Mouse (Mus musculus): ENCODE data around the gene Gltpd2.
A peak's percentile ranks its signal among the peaks of the same experiment; 100 is the strongest.
"Not testable (repeated sequence)": the region's sequence is repeated elsewhere in the genome, so short reads cannot be mapped to it uniquely, and the experiment has no call there.

Gene Gltpd2

GRCm38 (mm10) chr11:70518923-70519322 lies at the start of gene Gltpd2:
TSS of gene Gltpd2 (plus strand) at chr11:70519196.
- no peak for DNase-seq (ENCODE audit: low spot score)

DNA sequence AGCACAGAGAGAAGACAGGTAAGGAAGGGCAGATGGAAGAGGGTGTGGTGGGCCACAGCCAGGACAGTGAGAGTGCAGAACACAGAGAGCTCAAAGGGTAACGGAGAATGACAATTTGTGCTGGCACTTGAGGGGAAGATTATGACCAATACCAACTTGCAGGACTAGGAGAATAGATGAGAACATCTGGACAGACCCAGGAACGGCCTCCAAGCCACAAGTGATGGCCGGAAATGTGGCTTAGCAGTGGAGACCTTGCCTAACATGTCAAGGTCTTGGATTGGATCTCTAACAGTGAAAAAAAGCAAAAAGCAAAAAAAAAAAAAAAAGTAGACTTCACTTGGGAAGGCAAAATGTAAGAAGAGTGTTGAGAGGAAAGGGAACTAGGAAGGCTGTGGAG lies 49.2 kb upstream of the Gltpd2 start:
- DNase-seq (ENCODE audit: low spot score) = no peak

- no peak for DNase-seq (ENCODE audit: low spot score)
These were observed 46.3 kb upstream of the Gltpd2 start for GRCm38 (mm10) chr11:70472716-70473115.

DNA sequence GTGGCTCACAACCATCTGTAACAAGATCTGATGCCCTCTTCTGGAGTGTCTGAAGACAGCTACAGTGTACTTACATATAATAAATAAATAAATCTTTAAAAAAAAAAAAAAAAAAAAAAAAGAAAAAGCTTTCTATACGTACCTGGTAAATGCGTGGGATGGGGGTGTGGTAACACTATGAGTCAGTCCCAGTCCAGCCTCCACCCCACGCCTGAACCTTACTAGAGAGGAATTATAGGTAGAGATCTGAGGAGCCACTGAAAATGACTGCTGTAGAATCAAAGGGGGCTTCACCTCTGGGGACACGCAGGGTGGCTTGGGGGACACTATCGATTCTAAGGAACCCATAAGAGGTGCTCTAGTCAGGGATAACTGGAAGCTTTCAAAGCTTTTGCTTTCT lies 45.7 kb upstream of the Gltpd2 start:
- not testable (repeated sequence) for DNase-seq (ENCODE audit: low spot score)

DNA sequence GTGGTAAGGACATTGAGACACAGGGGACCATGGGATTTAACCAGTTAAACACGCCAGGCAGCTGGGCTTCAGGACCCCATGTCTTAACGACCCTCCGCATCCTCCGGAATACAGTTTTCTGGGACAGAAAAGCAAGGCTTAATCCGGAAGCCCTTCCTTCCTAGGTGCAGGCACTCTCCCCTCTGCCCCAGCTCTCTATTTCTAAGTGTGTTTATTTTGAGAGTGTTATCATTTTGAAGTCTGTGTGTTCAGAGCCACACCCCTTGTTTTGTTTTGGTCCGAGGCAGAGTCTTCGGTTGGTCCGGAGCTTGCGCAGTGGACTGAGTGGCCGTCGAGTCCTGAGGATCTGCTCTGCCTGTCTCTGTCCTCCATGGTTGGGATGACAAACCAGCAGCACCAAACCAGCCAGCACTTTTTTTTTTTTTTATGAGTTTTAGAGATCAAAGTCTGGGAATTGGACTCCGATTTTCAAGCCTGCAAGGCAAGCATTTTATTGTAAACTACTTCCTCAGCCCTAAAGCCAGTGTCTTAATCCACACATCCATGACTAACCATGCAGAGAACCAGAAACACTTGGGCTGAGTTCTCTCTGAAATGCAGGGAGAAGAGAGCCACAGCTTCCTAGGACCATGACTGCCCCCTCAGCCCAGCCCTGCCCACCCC lies 44.0 kb upstream of the Gltpd2 start:
- no peak for DNase-seq (ENCODE audit: low spot score)

GRCm38 (mm10) chr11:70485498-70485897 lies 33.5 kb upstream of the Gltpd2 start:
- DNase-seq (ENCODE audit: low spot score) = no peak

DNA sequence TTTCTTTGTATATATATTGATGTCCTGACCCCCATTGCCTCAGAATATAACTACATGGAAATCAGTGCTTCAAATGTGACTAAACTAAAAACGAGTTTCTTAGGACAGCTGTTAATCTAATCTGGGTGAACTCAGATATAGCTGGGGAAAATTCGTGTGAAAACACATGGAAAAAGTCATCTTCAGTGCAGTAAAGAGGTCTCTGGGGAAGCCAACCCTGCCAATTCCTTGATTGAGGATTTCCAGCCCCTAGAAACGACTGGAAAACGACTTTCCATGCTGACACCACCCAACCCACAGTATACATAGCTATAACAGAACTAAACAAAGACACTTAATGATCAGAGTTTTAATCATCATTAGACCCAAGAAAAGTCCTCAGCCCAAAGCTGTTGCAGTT lies 31.2 kb upstream of the Gltpd2 start:
- DNase-seq (ENCODE audit: low spot score) = no peak

DNA sequence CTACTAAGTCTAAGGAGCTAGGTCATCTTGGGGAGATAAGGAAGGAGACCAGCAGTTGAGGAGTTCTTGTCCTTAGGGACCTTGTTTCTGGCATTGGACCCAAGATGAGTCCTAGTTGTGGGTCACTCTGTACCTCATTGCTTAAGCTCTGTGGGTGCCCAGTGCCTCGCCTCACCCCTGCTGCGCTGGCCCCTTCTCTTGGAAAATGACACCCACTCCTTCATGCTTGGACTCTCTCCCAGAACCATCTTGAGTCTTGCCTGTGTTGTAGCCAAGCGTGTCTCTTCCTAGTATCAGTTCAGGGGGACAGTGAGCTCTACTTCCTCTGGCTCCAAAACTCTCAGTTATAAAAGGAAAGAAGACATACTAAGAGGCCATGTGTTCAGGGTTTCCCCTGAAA lies 29.9 kb upstream of the Gltpd2 start:
- DNase-seq (ENCODE audit: low spot score) = peak; percentile 23

- DNase-seq (ENCODE audit: low spot score) = no peak
These were observed 29.3 kb upstream of the Gltpd2 start for GRCm38 (mm10) chr11:70489684-70490083.

- no peak for DNase-seq (ENCODE audit: low spot score)
These were observed 19.2 kb upstream of the Gltpd2 start for GRCm38 (mm10) chr11:70499566-70500475.

GRCm38 (mm10) chr11:70500476-70500812 lies 18.6 kb upstream of the Gltpd2 start:
- no peak for DNase-seq (ENCODE audit: low spot score)

DNA sequence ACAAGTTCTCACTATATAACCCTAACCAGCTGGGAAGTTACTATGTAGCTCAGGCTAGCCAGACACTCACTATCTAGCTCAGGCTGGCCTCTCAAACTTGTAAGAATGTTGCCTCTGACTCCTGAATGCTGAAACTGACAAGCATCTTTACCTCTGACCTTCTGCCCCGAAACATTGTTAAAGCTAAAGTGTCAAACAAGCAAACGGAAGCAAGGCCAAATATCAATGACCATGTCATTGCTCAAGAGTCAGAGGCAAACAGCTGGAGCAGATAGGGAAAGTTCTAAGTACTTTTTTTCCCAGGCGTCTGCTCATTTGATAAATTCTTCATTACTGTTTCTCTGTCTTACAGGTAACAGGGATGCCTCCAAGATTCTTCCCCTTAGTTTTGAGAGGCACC lies 17.0 kb upstream of the Gltpd2 start:
- peak; percentile 41 for DNase-seq (ENCODE audit: low spot score)

DNA sequence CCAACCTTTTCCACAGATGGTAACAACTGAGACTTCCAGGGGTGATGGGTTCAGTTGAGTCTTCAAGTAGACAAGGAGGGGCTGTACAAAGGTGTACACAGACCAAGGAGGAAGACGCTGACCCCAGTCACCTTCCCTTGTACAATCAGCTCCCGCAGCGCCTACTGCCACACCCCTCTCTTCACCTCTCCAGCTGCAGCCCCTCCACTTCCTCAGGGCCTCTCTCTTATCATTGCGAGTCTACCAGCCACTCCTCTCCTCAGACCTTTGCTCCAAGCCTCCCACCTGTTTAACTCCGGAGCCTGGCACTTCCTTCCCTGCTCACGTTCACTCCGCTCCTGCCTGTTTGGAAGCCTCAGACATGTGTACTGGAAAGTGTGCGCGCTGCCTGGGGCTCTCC lies 14.0 kb upstream of the Gltpd2 start, which contains the start of gene Tm4sf5:
Tm4sf5 (plus strand) TSS at position 275 of the 400 bp plus-strand sequence.
- DNase-seq (ENCODE audit: low spot score) = no peak

DNA sequence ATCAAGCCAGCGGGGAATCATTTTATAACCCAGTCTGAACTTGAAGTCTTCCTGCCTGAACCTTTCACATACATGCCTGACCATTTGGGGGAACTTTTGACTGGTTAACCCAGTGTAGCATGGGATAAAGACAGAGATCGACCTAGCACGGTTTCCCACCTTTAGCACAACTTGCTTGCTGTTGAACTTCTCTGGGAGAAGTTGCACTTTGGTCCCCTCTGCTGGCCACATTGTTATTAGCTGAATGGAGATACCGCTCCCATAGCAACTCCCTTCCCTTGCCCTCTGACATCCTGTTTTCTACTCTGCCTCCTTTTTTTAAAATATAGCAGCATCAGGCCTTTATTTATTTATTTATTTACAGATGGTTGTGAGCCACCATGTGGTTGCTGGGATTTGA lies 12.6 kb upstream of the Gltpd2 start:
- DNase-seq (ENCODE audit: low spot score) = peak; percentile 38

- no peak for DNase-seq (ENCODE audit: low spot score)
These were observed 12.0 kb upstream of the Gltpd2 start for GRCm38 (mm10) chr11:70506962-70507515.

DNA sequence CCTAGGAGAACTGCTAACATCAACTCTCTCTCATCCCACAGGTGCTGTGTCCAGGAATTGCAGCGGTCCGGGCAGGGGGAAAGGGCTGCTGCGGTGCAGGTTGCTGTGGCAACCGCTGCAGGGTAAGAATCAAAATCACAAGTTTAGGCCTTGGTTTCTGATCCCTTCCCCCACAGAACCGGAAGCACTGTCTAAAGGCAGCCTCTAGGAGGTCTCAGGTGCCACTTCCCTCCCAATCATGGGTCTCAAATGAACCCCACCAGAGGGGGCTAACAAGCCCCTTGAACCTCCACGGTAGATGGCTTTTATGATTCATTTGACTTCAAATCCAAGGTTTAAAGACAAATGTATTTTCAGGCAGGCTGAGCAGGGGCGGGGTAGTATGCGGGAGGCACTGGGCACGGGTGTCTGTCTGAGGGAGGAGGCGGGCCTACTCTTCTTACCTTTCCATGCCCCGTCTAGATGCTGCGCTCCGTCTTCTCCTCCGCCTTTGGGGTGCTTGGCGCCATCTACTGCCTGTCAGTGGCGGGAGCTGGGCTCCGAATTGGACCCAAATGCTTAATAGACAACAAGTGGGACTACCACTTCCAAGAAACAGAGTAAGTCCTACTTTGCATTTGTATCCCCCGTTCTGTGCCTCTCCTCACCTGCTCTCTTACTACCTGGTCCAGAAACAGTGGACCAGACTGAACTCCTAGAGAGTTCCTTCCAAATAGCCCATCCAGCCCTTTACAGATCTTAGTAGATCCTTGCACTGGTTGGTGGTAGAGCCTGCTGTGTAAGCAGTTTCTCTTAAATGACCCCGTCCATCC lies 9.0 kb upstream of the Gltpd2 start:
- DNase-seq (ENCODE audit: low spot score) = no peak

DNA sequence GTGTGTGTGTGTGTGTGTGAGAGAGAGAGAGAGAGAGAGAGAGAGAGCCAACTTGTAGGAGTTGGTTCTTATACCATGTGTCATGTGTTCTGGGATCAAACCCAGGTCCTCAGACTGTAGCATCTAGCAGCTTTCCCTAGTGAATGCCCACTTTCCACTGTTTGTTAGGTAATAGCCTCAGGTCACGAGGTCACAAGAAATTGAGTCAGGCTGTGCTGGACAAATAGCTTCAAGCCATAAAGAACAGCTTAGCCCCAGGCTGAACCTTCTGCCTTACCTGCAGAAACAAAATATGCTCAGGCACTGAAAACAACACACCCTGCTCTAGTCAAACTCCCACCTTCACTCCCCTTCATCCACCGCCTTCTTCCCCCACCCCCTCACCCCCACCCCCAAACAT lies 7.8 kb upstream of the Gltpd2 start:
- DNase-seq (ENCODE audit: low spot score) = no peak

DNA sequence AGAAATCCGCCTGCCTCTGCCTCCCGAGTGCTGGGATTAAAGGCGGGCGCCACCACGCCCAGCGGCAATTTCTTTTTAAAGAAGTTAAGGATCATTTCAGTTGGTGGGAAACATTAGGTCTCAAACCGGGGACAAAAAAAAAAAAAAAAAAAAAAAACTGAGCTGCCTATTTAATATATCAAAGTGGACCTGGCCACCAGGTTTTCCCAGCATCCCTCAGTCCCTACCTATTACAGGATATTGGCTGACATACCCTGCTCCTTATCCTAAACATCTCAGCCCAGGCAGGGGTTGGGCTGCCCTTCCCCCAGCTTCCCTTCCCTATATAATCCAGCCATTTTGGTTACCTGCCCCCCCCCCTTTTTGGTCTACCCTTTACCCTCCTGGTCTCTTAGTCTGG lies 7.2 kb upstream of the Gltpd2 start:
- DNase-seq (ENCODE audit: low spot score) = no peak

DNA sequence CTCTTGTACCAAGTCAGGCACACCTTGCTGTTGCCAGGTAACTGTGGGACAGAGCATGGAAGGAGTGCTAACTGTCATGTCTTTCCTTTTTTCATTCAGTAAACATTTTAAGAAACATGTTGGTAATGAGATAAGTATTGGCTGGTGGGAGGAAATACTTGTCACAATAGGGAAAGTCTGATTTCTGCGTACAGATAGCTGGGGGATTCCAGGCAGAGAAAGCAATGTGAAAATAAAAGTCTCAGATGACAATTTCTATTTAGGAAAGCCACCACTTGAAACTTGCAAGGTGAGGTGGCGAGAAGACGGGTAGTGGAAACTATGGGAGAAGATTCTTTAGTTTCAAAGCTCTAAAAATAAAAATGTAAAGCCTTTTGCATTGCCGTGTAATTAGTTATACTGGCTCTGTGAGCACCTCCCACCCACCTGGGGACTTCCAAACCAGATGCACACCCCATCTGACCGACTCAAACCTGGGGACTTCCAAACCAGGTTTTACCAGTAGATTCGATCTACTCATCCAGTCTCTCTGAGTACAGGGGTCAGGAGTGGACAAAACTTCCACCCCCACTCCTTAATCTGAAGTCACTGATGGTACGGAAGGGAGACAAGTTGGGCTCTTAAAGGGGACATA lies 6.2 kb upstream of the Gltpd2 start:
- DNase-seq (ENCODE audit: low spot score) = no peak

GRCm38 (mm10) chr11:70513520-70513919 lies 5.5 kb upstream of the Gltpd2 start:
- DNase-seq (ENCODE audit: low spot score) = no peak

- DNase-seq (ENCODE audit: low spot score) = no peak
These were observed 4.7 kb upstream of the Gltpd2 start, which contains the start of gene Vmo1 for GRCm38 (mm10) chr11:70514288-70514687. TSS of gene Vmo1 (minus strand) at chr11:70514616.

- no peak for DNase-seq (ENCODE audit: low spot score)
These were observed 2.6 kb upstream of the Gltpd2 start for GRCm38 (mm10) chr11:70516352-70516751.
